In the genomic region with DNA sequence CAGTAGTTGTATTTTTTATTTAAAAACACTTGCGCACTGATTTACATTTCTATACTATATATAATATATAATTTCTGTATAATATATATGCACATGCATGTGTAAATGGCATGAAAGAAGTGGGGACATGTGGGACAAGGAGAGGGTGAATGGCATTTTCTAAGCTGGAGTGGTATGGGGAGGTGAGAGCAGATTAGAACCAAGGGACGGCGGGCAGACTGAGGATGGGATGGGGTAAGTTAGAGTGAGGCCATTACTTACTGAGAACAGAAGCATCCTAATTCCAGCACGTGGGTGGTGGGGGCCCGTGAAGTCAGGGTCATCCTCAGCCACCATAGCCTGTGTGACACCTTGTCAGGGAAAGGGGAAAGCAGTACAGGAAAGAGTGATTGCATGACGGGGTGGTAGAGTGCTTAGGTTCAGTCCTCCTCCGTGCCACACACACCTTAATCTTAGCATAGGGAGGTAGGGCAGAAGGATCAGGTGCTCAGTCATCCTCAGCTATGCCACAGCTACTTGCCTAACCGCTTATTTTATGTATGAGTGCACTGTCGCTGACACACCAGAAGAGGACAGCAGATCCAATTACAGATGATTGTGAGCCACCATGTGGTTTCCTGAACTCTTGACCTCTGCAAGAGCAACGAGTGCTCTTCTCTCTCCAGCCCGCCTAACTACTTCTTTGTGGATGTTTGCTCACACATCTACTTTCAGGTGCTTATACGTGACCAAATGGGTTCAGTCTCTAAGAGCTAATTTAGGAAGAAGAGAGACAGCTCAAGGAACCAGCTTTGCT, we compare ENCODE assay signal across 10 mouse cellular contexts. TPM values are rescaled to one million over a fixed set of nuclear protein-coding genes. Genes with fewer than 3 reads are reported as not detected.
DNase-seq lines count a peak whose midpoint lies in the region; ATAC-seq and TF ChIP-seq lines count a peak whose summit lies in the region.
"Had no signal": no experiment of that assay in that cellular context is flagged by ENCODE, and none has a peak within 500 bp of the region (broad histone marks: within the 10 kb centered on the region; RNA-seq: fewer than 3 reads in every experiment).

No protein-coding gene starts in this region.

- peak overlapping the region; percentile 24; the same call in 1 of the 2 replicates for H3K27ac ChIP-seq in hindbrain, embryonic 10.5 days
- H3K27ac ChIP-seq in hindbrain, embryonic 11.5 days (ENCODE audit: low read depth, low read length) = no peak overlapping the region
- H3K27ac ChIP-seq in CH12.LX (ENCODE audit: insufficient read depth, low read depth) = no peak overlapping the region
- no peak overlapping the region for H3K27ac ChIP-seq in hindbrain, embryonic 12.5 days
- no peak overlapping the region for H3K27ac ChIP-seq in midbrain, embryonic 15.5 days
- H3K27ac ChIP-seq: limb, embryonic 12.5 days had no signal

- TF ChIP-seq POLR2A in CH12.LX (IDR thresholded peaks at IDR 0.05; ENCODE audit: low read depth, low read length) = no peak

- no peak overlapping the region for H3K4me3 ChIP-seq in hindbrain, embryonic 10.5 days
- no peak overlapping the region for H3K4me3 ChIP-seq in hindbrain, embryonic 11.5 days (ENCODE audit: low read depth, low read length)
- H3K4me3 ChIP-seq in CH12.LX (replicated peaks in 1 of 3; ENCODE audit: low read depth in 2 of 3, low read length in 2 of 3, poor library complexity in 1 of 3) = no peak overlapping the region
- H3K4me3 ChIP-seq in hindbrain, embryonic 12.5 days = no peak overlapping the region
- H3K4me3 ChIP-seq in midbrain, embryonic 15.5 days = no peak overlapping the region
- H3K4me3 ChIP-seq: limb, embryonic 12.5 days had no signal

- in situ Hi-C loops in CH12.LX (cut with MboI; ENCODE audit: low pct_ligation_motif_present, low pct_unique_long_range_greater_than_20kb, low sequenced_read_pairs) = no loop called here

- TF ChIP-seq CTCF in CH12.LX (conservative IDR thresholded peaks at IDR 0.05 in 1 of 2, IDR thresholded peaks at IDR 0.05 in 1 of 2; ENCODE audit: low read depth in 2 of 2, low read length in 2 of 2) = peak in 1 of 2 experiments; percentile 39; a peak in 2 of 4 replicates

- no peak overlapping the region for H3K4me2 ChIP-seq in hindbrain, embryonic 11.5 days (replicated peaks; ENCODE audit: low read depth, low read length)
- no peak overlapping the region for H3K4me2 ChIP-seq in CH12.LX (ENCODE audit: insufficient read depth, low read depth, poor library complexity, severe bottlenecking)
- no peak overlapping the region for H3K4me2 ChIP-seq in hindbrain, embryonic 12.5 days (replicated peaks)
- H3K4me2 ChIP-seq in midbrain, embryonic 15.5 days = no peak overlapping the region
- H3K4me2 ChIP-seq: limb, embryonic 12.5 days had no signal

- no peak; the same call in 1 of the 2 replicates for TF ChIP-seq RAD21 in CH12.LX (IDR thresholded peaks at IDR 0.05; ENCODE audit: low read depth, low read length)

- no peaks in the 10 kb centered on the region for H3K27me3 ChIP-seq in hindbrain, embryonic 10.5 days (ENCODE audit: insufficient read depth, poor library complexity, severe bottlenecking)
- H3K27me3 ChIP-seq in hindbrain, embryonic 11.5 days (ENCODE audit: control insufficient read depth, insufficient read depth, low read length) = no peaks in the 10 kb centered on the region
- no peaks in the 10 kb centered on the region for H3K27me3 ChIP-seq in CH12.LX (replicated peaks)
- no peaks in the 10 kb centered on the region for H3K27me3 ChIP-seq in hindbrain, embryonic 12.5 days
- H3K27me3 ChIP-seq in midbrain, embryonic 15.5 days (replicated peaks) = no peaks in the 10 kb centered on the region
- H3K27me3 ChIP-seq: limb, embryonic 12.5 days had no signal

- no peak for ATAC-seq in hindbrain, embryonic 11.5 days (ENCODE audit: low FRiP score)
- peak; percentile 48 for ATAC-seq in hindbrain, embryonic 12.5 days (ENCODE audit: low FRiP score)
- peak; percentile 48 for ATAC-seq in midbrain, embryonic 15.5 days (replicated peaks)

- H3K79me2 ChIP-seq in CH12.LX (replicated peaks; ENCODE audit: control insufficient read depth, extremely low read depth, insufficient read depth, poor library complexity, severe bottlenecking) = no peaks in the 10 kb centered on the region

- no peak overlapping the region for H3K9ac ChIP-seq in hindbrain, embryonic 11.5 days (ENCODE audit: low read depth, low read length)
- H3K9ac ChIP-seq in CH12.LX (ENCODE audit: insufficient read depth, low read depth) = no peak overlapping the region
- no peak overlapping the region for H3K9ac ChIP-seq in hindbrain, embryonic 12.5 days
- no peak overlapping the region for H3K9ac ChIP-seq in midbrain, embryonic 15.5 days
- H3K9ac ChIP-seq: limb, embryonic 12.5 days had no signal

- no peaks in the 10 kb centered on the region for H3K9me3 ChIP-seq in hindbrain, embryonic 10.5 days
- H3K9me3 ChIP-seq in hindbrain, embryonic 11.5 days (ENCODE audit: control insufficient read depth, low read length) = no peaks in the 10 kb centered on the region
- H3K9me3 ChIP-seq in CH12.LX (replicated peaks; ENCODE audit: low read length) = no peaks in the 10 kb centered on the region
- no peaks in the 10 kb centered on the region for H3K9me3 ChIP-seq in hindbrain, embryonic 12.5 days (replicated peaks)
- no peaks in the 10 kb centered on the region for H3K9me3 ChIP-seq in midbrain, embryonic 15.5 days
- H3K9me3 ChIP-seq: limb, embryonic 12.5 days had no signal

- dilution Hi-C loops in CH12.LX (cut with MboI; ENCODE audit: extremely low pct_ligation_motif_present, extremely low pct_unique_long_range_greater_than_20kb, low sequenced_read_pairs) = no loop called here

- no peak for TF ChIP-seq EP300 in CH12.LX (IDR thresholded peaks at IDR 0.05; ENCODE audit: low read length)

- WGBS in hindbrain, embryonic 10.5 days = 65% methylated on average over 12 of the region's 12 CpGs
- WGBS in hindbrain, embryonic 11.5 days = 63% methylated on average over 12 of the region's 12 CpGs
- 60% methylated on average over 12 of the region's 12 CpGs for WGBS in hindbrain, embryonic 12.5 days
- WGBS in midbrain, embryonic 15.5 days = 69% methylated on average over 12 of the region's 12 CpGs

- H3K36me3 ChIP-seq in hindbrain, embryonic 10.5 days = peaks cover 42% of the 10 kb centered on the region
- H3K36me3 ChIP-seq in hindbrain, embryonic 11.5 days (ENCODE audit: control insufficient read depth, insufficient read depth, low read length) = peaks cover 5% of the 10 kb centered on the region
- peaks cover 17 to 41% of the 10 kb centered on the region in 2 experiments for H3K36me3 ChIP-seq in CH12.LX (replicated peaks in 1 of 2; ENCODE audit: control insufficient read depth in 1 of 2, insufficient read depth in 1 of 2, low read length in 1 of 2)
- peaks cover 29% of the 10 kb centered on the region for H3K36me3 ChIP-seq in hindbrain, embryonic 12.5 days
- H3K36me3 ChIP-seq in midbrain, embryonic 15.5 days (replicated peaks) = peaks cover 29% of the 10 kb centered on the region

- intact Hi-C loops in heart, postnatal 10 days (cut with DNase I) = no loop called here

- peaks cover 4% of the 10 kb centered on the region; the same call in 1 of the 2 replicates for H3K4me1 ChIP-seq in hindbrain, embryonic 10.5 days (replicated peaks)
- H3K4me1 ChIP-seq in hindbrain, embryonic 11.5 days (replicated peaks; ENCODE audit: control insufficient read depth, insufficient read depth, low read length) = no peaks in the 10 kb centered on the region
- H3K4me1 ChIP-seq in CH12.LX (ENCODE audit: control insufficient read depth in 1 of 2, insufficient read depth in 2 of 2) = peaks cover 0 to 14% of the 10 kb centered on the region in 2 experiments; a peak in 1 of 4 replicates
- H3K4me1 ChIP-seq in hindbrain, embryonic 12.5 days = no peaks in the 10 kb centered on the region
- H3K4me1 ChIP-seq in midbrain, embryonic 15.5 days = no peaks in the 10 kb centered on the region
- H3K4me1 ChIP-seq: limb, embryonic 12.5 days had no signal

- no peak for DNase-seq in hindbrain, embryonic 10.5 days (ENCODE audit: low spot score)
- DNase-seq in hindbrain, embryonic 11.5 days (ENCODE audit: low spot score) = no peak
- DNase-seq in CH12.LX (ENCODE audit: extremely low read depth) = peak; percentile 26
- no peak for DNase-seq in spleen, postnatal 4 days (ENCODE audit: low spot score in 2 of 2)
- DNase-seq in layer of hippocampus, postnatal 25 days (ENCODE audit: extremely low spot score in 1 of 2, low spot score in 1 of 2) = no peak
- no peak for DNase-seq in heart, postnatal 10 days
- DNase-seq: heart, postnatal 14 days had no signal

RNA-seq across cellular contexts. Expression of gene Fam25c, which starts 9.3 kb away (rescaled TPM):
- polyA plus RNA-seq in hindbrain, embryonic 10.5 days (2016; fragmentation: Nextera tagmentation; extraction: Ambion mirVana) = not detected in 2 replicates
- polyA plus RNA-seq in hindbrain, embryonic 11.5 days (2014; fragmentation: Nextera tagmentation; extraction: Ambion mirVana) = not detected in 2 replicates
- total RNA-seq in CH12.LX (2012; rRNA removed) = not detected in 2 replicates
- total RNA-seq in CH12.LX (2014; rRNA removed) = not detected in 2 replicates
- not detected in 2 replicates for polyA plus RNA-seq in CH12.LX (2012; ENCODE audit: insufficient read length, low read depth)
- polyA plus RNA-seq in hindbrain, embryonic 12.5 days (2016; fragmentation: Nextera tagmentation; extraction: Ambion mirVana) = not detected in 2 replicates
- polyA plus RNA-seq in midbrain, embryonic 15.5 days (2015; fragmentation: Nextera tagmentation; extraction: Ambion mirVana) = not detected in 2 replicates
- not detected for total RNA-seq in layer of hippocampus, postnatal 25 days (2021)
- not detected for total RNA-seq in heart, postnatal 10 days (2021)
- total RNA-seq: heart, postnatal 14 days had no signal
- polyA plus RNA-seq: limb, embryonic 12.5 days had no signal

RNA-seq across cellular contexts. Expression of gene Sncg, which starts 28.6 kb away (rescaled TPM):
- polyA plus RNA-seq in hindbrain, embryonic 10.5 days (2016; fragmentation: Nextera tagmentation; extraction: Ambion mirVana) = 51.0 and 125 TPM in 2 replicates
- 123 and 152 TPM in 2 replicates for polyA plus RNA-seq in hindbrain, embryonic 11.5 days (2014; fragmentation: Nextera tagmentation; extraction: Ambion mirVana)
- 0.21 and 0.50 TPM in 2 replicates for total RNA-seq in CH12.LX (2012; rRNA removed)
- 0.50 TPM in 1 of 2 replicates, not detected in the other for total RNA-seq in CH12.LX (2014; rRNA removed)
- polyA plus RNA-seq in CH12.LX (2012; ENCODE audit: insufficient read length, low read depth) = 0.27 TPM in 1 of 2 replicates, not detected in the other
- 130 and 136 TPM in 2 replicates for polyA plus RNA-seq in hindbrain, embryonic 12.5 days (2016; fragmentation: Nextera tagmentation; extraction: Ambion mirVana)
- 36.7 and 45.2 TPM in 2 replicates for polyA plus RNA-seq in midbrain, embryonic 15.5 days (2015; fragmentation: Nextera tagmentation; extraction: Ambion mirVana)
- 1 to 10 TPM; 4.6 to 6.3 TPM for total RNA-seq in layer of hippocampus, postnatal 25 days (2021)
- total RNA-seq in heart, postnatal 10 days (2021) = 1 to 10 TPM; 3.4 to 3.7 TPM

RNA-seq across cellular contexts. Expression of gene Mmrn2, which starts 29.3 kb away (rescaled TPM):
- 7.0 and 8.5 TPM in 2 replicates for polyA plus RNA-seq in hindbrain, embryonic 10.5 days (2016; fragmentation: Nextera tagmentation; extraction: Ambion mirVana)
- 4.4 and 4.7 TPM in 2 replicates for polyA plus RNA-seq in hindbrain, embryonic 11.5 days (2014; fragmentation: Nextera tagmentation; extraction: Ambion mirVana)
- total RNA-seq in CH12.LX (2012; rRNA removed) (0.04 TPM in 1 of 2 replicates, not detected in the other), CH12.LX (2014; rRNA removed) (not detected in 2 replicates)
- 0.06 and 0.10 TPM in 2 replicates for polyA plus RNA-seq in CH12.LX (2012; ENCODE audit: insufficient read length, low read depth)
- polyA plus RNA-seq in hindbrain, embryonic 12.5 days (2016; fragmentation: Nextera tagmentation; extraction: Ambion mirVana) = 7.0 and 7.3 TPM in 2 replicates
- polyA plus RNA-seq in midbrain, embryonic 15.5 days (2015; fragmentation: Nextera tagmentation; extraction: Ambion mirVana) = 4.7 and 5.0 TPM in 2 replicates
- total RNA-seq in layer of hippocampus, postnatal 25 days (2021) = 1 to 10 TPM; 3.5 to 3.9 TPM
- 10 to 100 TPM; 43.8 to 50.9 TPM for total RNA-seq in heart, postnatal 10 days (2021)

RNA-seq across cellular contexts. Expression of gene Glud1, which starts 35.4 kb away (rescaled TPM):
- 77.9 and 82.0 TPM in 2 replicates for polyA plus RNA-seq in hindbrain, embryonic 10.5 days (2016; fragmentation: Nextera tagmentation; extraction: Ambion mirVana)
- 86.0 and 95.1 TPM in 2 replicates for polyA plus RNA-seq in hindbrain, embryonic 11.5 days (2014; fragmentation: Nextera tagmentation; extraction: Ambion mirVana)
- total RNA-seq in CH12.LX (2012; rRNA removed) = 87.3 and 89.9 TPM in 2 replicates
- total RNA-seq in CH12.LX (2014; rRNA removed) = 116 and 118 TPM in 2 replicates
- 134 and 143 TPM in 2 replicates for polyA plus RNA-seq in CH12.LX (2012; ENCODE audit: insufficient read length, low read depth)
- 97.7 and 110 TPM in 2 replicates for polyA plus RNA-seq in hindbrain, embryonic 12.5 days (2016; fragmentation: Nextera tagmentation; extraction: Ambion mirVana)
- 92.5 and 99.2 TPM in 2 replicates for polyA plus RNA-seq in midbrain, embryonic 15.5 days (2015; fragmentation: Nextera tagmentation; extraction: Ambion mirVana)
- total RNA-seq in layer of hippocampus, postnatal 25 days (2021) = 100 to 1,000 TPM; 288 to 343 TPM
- total RNA-seq in heart, postnatal 10 days (2021) = 100 to 1,000 TPM; 130 to 141 TPM

RNA-seq across cellular contexts. Expression of gene Shld2, which starts 35.7 kb away (rescaled TPM):
- 6.1 and 10.0 TPM in 2 replicates for polyA plus RNA-seq in hindbrain, embryonic 10.5 days (2016; fragmentation: Nextera tagmentation; extraction: Ambion mirVana)
- 7.1 and 8.5 TPM in 2 replicates for polyA plus RNA-seq in hindbrain, embryonic 11.5 days (2014; fragmentation: Nextera tagmentation; extraction: Ambion mirVana)
- total RNA-seq in CH12.LX (2012; rRNA removed) (13.4 and 13.9 TPM in 2 replicates), CH12.LX (2014; rRNA removed) (21.8 and 24.1 TPM in 2 replicates)
- polyA plus RNA-seq in CH12.LX (2012; ENCODE audit: insufficient read length, low read depth) = 11.4 and 12.0 TPM in 2 replicates
- 8.5 and 9.4 TPM in 2 replicates for polyA plus RNA-seq in hindbrain, embryonic 12.5 days (2016; fragmentation: Nextera tagmentation; extraction: Ambion mirVana)
- 5.2 and 7.0 TPM in 2 replicates for polyA plus RNA-seq in midbrain, embryonic 15.5 days (2015; fragmentation: Nextera tagmentation; extraction: Ambion mirVana)
- total RNA-seq in layer of hippocampus, postnatal 25 days (2021) = 10 to 100 TPM; 14.1 to 15.5 TPM
- total RNA-seq in heart, postnatal 10 days (2021) = 1 to 10 TPM; 7.4 to 7.7 TPM

Comparison
In these comparisons a context has a peak if more than half of its experiments do, and no peak if none do; other contexts are left out.
1. RNA of gene Sncg, which starts 28.6 kb away (polyA plus RNA-seq): 130 to 136 TPM in hindbrain, embryonic 12.5 days, 51.0 to 125 TPM in hindbrain, embryonic 10.5 days, 123 to 152 TPM in hindbrain, embryonic 11.5 days and 36.7 to 45.2 TPM in midbrain, embryonic 15.5 days; 0.27 TPM in CH12.LX; every median in the first group is over 10 times any median in the second.